Mouse (Mus musculus): ENCODE results near the gene Rnf24.

Rnf24 gene

GRCm38 (mm10) chr2:131262680-131263670 is 89.7 kb downstream of the Rnf24 start:
- peak; percentile 67 for DNase-seq (ENCODE audit: low spot score)

- DNase-seq (ENCODE audit: low spot score), result peak; percentile 95
Observed at GRCm38 (mm10) chr2:131262213-131262672, 90.4 kb downstream of the Rnf24 start, which contains the start of gene Pank2. Gene Pank2, plus strand, starts transcription at chr2:131262495.

GRCm38 (mm10) chr2:131261481-131262212 is 91.0 kb downstream of the Rnf24 start:
- DNase-seq (ENCODE audit: low spot score), result no peak

- peak; percentile 75 for DNase-seq (ENCODE audit: low spot score)
Observed at GRCm38 (mm10) chr2:131260544-131261307, 92.0 kb downstream of the Rnf24 start.

GRCm38 (mm10) chr2:131258693-131259092 is 94.0 kb downstream of the Rnf24 start:
- no peak for DNase-seq (ENCODE audit: low spot score)

- no peak for DNase-seq (ENCODE audit: low spot score)
Observed at GRCm38 (mm10) chr2:131255738-131256137, 97.0 kb downstream of the Rnf24 start.

GRCm38 (mm10) chr2:131254329-131254713 is 98.4 kb downstream of the Rnf24 start:
- no peak for DNase-seq (ENCODE audit: low spot score)

GRCm38 (mm10) chr2:131253681-131254328 is 98.9 kb downstream of the Rnf24 start:
- DNase-seq (ENCODE audit: low spot score), result peak; percentile 80
